Mouse (Mus musculus) lung, embryonic 15.5 days (tissue): ENCODE results near the gene Ppp2r5e. TPM values are rescaled to one million over a fixed set of nuclear protein-coding genes. Genes with fewer than 3 reads are reported as not detected.

ENCODE experiments used
- ATAC-seq: fragments of 200-750 bp; cut with Nextera tagmentation; 2 replicates; pipeline ENCODE4 v1.8.0; 2017; ENCODE audit warnings: moderate number of reproducible peaks, borderline replicate concordance; ENCODE audit not compliant: low FRiP score, low TSS enrichment; ENCODE audit errors: extremely low read depth
- H3K27ac ChIP-seq: fragments of 300-500 bp; sonication (generic); 2 replicates; pipeline ENCODE4 v1.5.1; 2015; ENCODE audit warnings: moderate library complexity, mild to moderate bottlenecking, inconsistent platforms
- H3K27me3 ChIP-seq: fragments of 300-500 bp; sonication (generic); 2 replicates; pipeline ENCODE4 v1.6.1; 2015; ENCODE audit warnings: inconsistent platforms
- H3K36me3 ChIP-seq: fragments of 300-500 bp; sonication (generic); 2 replicates; pipeline ENCODE4 v1.6.1; 2015; ENCODE audit warnings: inconsistent platforms
- H3K4me1 ChIP-seq: fragments of 300-500 bp; sonication (generic); 2 replicates; pipeline ENCODE4 v1.6.1; 2015; ENCODE audit warnings: inconsistent platforms
- H3K4me2 ChIP-seq: fragments of 300-500 bp; sonication (generic); 2 replicates; pipeline ENCODE4 v1.6.1; 2015; ENCODE audit warnings: inconsistent platforms, mild to moderate bottlenecking, moderate library complexity
- H3K4me3 ChIP-seq: fragments of 300-500 bp; sonication (generic); 2 replicates; pipeline ENCODE4 v1.5.1; 2015; ENCODE audit warnings: mild to moderate bottlenecking, inconsistent platforms
- H3K9ac ChIP-seq: fragments of 300-500 bp; sonication (generic); 2 replicates; pipeline ENCODE4 v1.6.1; 2015; ENCODE audit warnings: inconsistent platforms
- H3K9me3 ChIP-seq: fragments of 300-500 bp; sonication (generic); 2 replicates; pipeline ENCODE4 v1.6.1; 2016; ENCODE audit warnings: inconsistent platforms
- WGBS: fragments of 180-500 bp; shearing (Covaris S2); methylation state at CpG from one replicate; pipeline ENCODE4 v1.1.7; 2015; 5-methylcytosine and 5-hydroxymethylcytosine counted together
- polyA plus RNA-seq: library from polyadenylated mRNA; unstranded; fragments of >200 nt; fragmentation: Nextera tagmentation; extraction: Ambion mirVana; gene quantifications from 2 replicates; pipeline ENCODE4 v1.2.1, GENCODE M21; 2015

Ppp2r5e gene
- polyA plus RNA-seq, 1 experiment from 2014 or later = 13.3 TPM

GRCm38 (mm10) chr12:75547174-75547573, 48.9 kb downstream of the Ppp2r5e start:
- WGBS = 70% methylated on average over 3 of the region's 3 CpGs
- 0 out of 2 replicates have a peak, but pooled peaks cover 5% of the 10 kb centered on the region for H3K4me1 ChIP-seq

GRCm38 (mm10) chr12:75546241-75546640, 49.8 kb downstream of the Ppp2r5e start:
- Histone ChIP-seq H3K9me3 (no peaks in the 10 kb centered on the region), H3K27me3 (no peaks in the 10 kb centered on the region), H3K27ac (no peak overlapping the region), H3K4me2 (no peak overlapping the region), H3K4me3 (no peak overlapping the region), H3K9ac (no peak overlapping the region), H3K4me1 (0 out of 2 replicates have a peak, but pooled peaks cover 5% of the 10 kb centered on the region), H3K36me3 (no peaks in the 10 kb centered on the region)
- no peak for ATAC-seq
- 81% methylated on average over 5 of the region's 5 CpGs for WGBS

More at GRCm38 (mm10) chr12:75547174-75547573, 48.9 kb downstream of the Ppp2r5e start:
- H3K4me3 ChIP-seq = no peak overlapping the region
- H3K27ac ChIP-seq = no peak overlapping the region
- no peak for ATAC-seq
- no peaks in the 10 kb centered on the region for H3K27me3 ChIP-seq
- no peak overlapping the region for H3K9ac ChIP-seq
- no peaks in the 10 kb centered on the region for H3K9me3 ChIP-seq
- H3K36me3 ChIP-seq = no peaks in the 10 kb centered on the region
- no peak overlapping the region for H3K4me2 ChIP-seq

DNA sequence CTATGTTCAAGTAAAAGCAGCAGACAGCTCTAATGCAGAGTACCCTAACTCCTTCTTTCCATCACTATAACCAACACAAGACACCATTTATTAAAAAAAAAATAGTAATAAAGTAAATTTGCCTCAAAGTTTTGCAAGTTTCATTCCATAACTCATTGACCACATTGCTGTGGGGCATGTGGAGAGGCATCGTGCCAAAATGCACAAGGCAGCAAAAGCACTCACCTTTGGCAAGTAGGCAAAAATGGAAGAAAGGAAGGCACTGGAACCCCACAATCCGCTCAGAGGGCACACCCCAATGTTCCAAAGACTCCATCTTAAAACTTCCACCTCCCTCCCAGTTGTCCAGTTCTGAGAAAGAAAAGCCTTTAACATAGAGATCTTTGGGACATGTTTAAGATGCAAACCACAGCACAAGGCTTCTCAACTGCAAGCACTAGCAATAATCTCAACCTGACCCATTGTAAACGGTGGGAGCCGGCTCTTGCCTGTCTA, 50.6 kb downstream of the Ppp2r5e start:
- Histone ChIP-seq H3K9me3 (no peaks in the 10 kb centered on the region), H3K4me3 (no peak overlapping the region), H3K36me3 (no peaks in the 10 kb centered on the region), H3K9ac (no peak overlapping the region), H3K27me3 (no peaks in the 10 kb centered on the region), H3K4me2 (no peak overlapping the region), H3K4me1 (peaks cover 8% of the 10 kb centered on the region; the same call in 1 of the 2 replicates), H3K27ac (no peak overlapping the region)
- ATAC-seq = no peak
- WGBS = 92% methylated on average over 4 of the region's 4 CpGs

GRCm38 (mm10) chr12:75544666-75545065, 51.4 kb downstream of the Ppp2r5e start:
- H3K4me1 ChIP-seq = peaks cover 10% of the 10 kb centered on the region; the same call in 1 of the 2 replicates
- 76% methylated on average over 2 of the region's 2 CpGs for WGBS
- no peaks in the 10 kb centered on the region for H3K27me3 ChIP-seq
- H3K4me3 ChIP-seq = no peak overlapping the region
- no peak for ATAC-seq
- no peak overlapping the region for H3K9ac ChIP-seq
- H3K36me3 ChIP-seq = no peaks in the 10 kb centered on the region
- H3K4me2 ChIP-seq = no peak overlapping the region
- H3K27ac ChIP-seq = no peak overlapping the region
- no peaks in the 10 kb centered on the region for H3K9me3 ChIP-seq

GRCm38 (mm10) chr12:75544259-75544658, 51.8 kb downstream of the Ppp2r5e start:
- no peaks in the 10 kb centered on the region for H3K9me3 ChIP-seq
- H3K4me1 ChIP-seq = peaks cover 10% of the 10 kb centered on the region; the same call in 1 of the 2 replicates
- H3K36me3 ChIP-seq = no peaks in the 10 kb centered on the region
- H3K27ac ChIP-seq = no peak overlapping the region
- WGBS = 65% methylated on average over 2 of the region's 2 CpGs
- no peak for ATAC-seq
- no peak overlapping the region for H3K4me2 ChIP-seq
- H3K9ac ChIP-seq = no peak overlapping the region
- no peak overlapping the region for H3K4me3 ChIP-seq
- no peaks in the 10 kb centered on the region for H3K27me3 ChIP-seq

- no peak for ATAC-seq
Measured at GRCm38 (mm10) chr12:75543346-75543745, 52.7 kb downstream of the Ppp2r5e start.

DNA sequence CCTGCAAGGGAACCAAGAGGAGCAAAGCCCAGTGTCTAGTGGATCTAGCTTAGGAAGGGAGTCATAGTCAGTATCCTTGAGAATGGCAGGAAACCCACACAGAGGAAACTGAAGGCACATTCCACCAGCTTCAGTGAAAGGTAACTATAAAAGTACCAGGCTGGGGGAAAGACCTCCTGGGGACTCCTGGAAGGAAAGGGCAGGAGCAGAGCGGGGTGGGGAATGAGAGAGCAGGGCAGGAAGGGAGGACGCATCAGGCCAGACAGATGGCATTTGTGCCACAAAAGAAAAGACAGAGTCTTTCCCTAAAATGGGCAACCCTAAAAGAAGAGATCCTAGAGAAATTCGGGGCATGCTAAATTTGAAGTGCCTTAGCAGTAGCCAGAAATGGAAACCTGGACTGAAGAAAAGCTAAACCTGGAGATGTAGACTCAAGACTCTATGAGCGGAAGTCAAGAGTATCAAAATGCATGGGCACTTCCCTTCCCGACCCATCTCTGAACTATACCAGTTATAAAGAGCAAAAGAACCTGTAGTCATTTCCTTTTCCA, 55.3 kb downstream of the Ppp2r5e start:
- no peaks in the 10 kb centered on the region for H3K27me3 ChIP-seq
- no peak overlapping the region for H3K9ac ChIP-seq
- no peak for ATAC-seq
- no peak overlapping the region for H3K27ac ChIP-seq
- H3K4me3 ChIP-seq = no peak overlapping the region
- no peaks in the 10 kb centered on the region for H3K9me3 ChIP-seq
- H3K36me3 ChIP-seq = no peaks in the 10 kb centered on the region
- 77% methylated on average over 5 of the region's 5 CpGs for WGBS
- no peak overlapping the region for H3K4me2 ChIP-seq
- H3K4me1 ChIP-seq = peaks cover 21% of the 10 kb centered on the region

More at GRCm38 (mm10) chr12:75543346-75543745, 52.7 kb downstream of the Ppp2r5e start:
- no peaks in the 10 kb centered on the region for H3K36me3 ChIP-seq
- no peaks in the 10 kb centered on the region for H3K27me3 ChIP-seq
- H3K9ac ChIP-seq = no peak overlapping the region
- H3K9me3 ChIP-seq = no peaks in the 10 kb centered on the region
- H3K4me1 ChIP-seq = peaks cover 10% of the 10 kb centered on the region; the same call in 1 of the 2 replicates
- H3K4me2 ChIP-seq = no peak overlapping the region
- 66% methylated on average over 3 of the region's 3 CpGs for WGBS
- H3K27ac ChIP-seq = no peak overlapping the region
- no peak overlapping the region for H3K4me3 ChIP-seq

GRCm38 (mm10) chr12:75539228-75539627, 56.8 kb downstream of the Ppp2r5e start:
- H3K27ac ChIP-seq = no peak overlapping the region
- H3K9me3 ChIP-seq = no peaks in the 10 kb centered on the region
- WGBS = 76% methylated on average over 3 of the region's 3 CpGs
- H3K9ac ChIP-seq = no peak overlapping the region
- H3K4me3 ChIP-seq = no peak overlapping the region
- ATAC-seq = no peak
- H3K4me2 ChIP-seq = no peak overlapping the region
- peaks cover 21% of the 10 kb centered on the region for H3K4me1 ChIP-seq
- no peaks in the 10 kb centered on the region for H3K27me3 ChIP-seq
- no peaks in the 10 kb centered on the region for H3K36me3 ChIP-seq

DNA sequence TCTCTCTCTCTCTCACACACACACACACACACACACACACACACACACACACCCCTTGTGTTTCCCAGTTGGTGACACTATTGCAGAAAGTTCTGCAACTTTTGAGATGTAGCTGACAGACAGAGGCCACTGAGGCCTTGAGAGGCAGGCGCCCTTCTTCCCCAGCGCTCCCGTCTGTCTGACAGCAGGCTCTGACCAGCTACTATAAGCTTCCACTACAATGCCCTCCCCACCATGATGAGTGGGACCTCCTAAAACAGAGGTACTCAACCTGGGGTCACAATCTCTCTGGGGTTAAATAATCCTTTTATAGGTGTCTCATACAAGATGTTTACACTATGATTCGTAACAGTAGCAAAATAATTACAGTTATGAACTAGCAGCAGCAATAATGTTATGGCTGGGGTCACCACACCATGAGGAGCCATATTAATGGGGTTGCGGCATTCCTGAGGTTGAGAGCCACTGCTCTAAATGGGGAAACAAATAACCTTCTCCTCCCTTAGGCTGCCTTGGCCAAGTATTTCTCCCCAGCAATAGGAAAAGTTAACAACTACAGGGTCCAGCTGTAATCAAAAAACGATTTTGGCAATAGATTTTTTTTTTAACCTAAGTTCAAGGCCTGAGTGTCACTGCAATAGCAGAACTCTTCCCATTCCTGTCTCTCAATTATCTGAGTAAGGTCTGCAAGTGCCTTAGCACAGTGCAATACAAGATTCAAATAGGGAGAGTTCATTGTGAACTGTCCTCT, 58.2 kb downstream of the Ppp2r5e start:
- Histone ChIP-seq H3K9ac (no peak overlapping the region), H3K9me3 (no peaks in the 10 kb centered on the region), H3K27me3 (no peaks in the 10 kb centered on the region), H3K4me1 (peaks cover 16% of the 10 kb centered on the region), H3K27ac (no peak overlapping the region), H3K4me2 (no peak overlapping the region), H3K4me3 (no peak overlapping the region), H3K36me3 (no peaks in the 10 kb centered on the region)
- ATAC-seq = no peak
- WGBS = 71% methylated on average over 6 of the region's 6 CpGs

- H3K27ac ChIP-seq = no peak overlapping the region
- WGBS = 53% methylated on average over 7 of the region's 7 CpGs
- no peak for ATAC-seq
- no peak overlapping the region for H3K9ac ChIP-seq
- no peaks in the 10 kb centered on the region for H3K9me3 ChIP-seq
- H3K4me2 ChIP-seq = no peak overlapping the region
- no peaks in the 10 kb centered on the region for H3K36me3 ChIP-seq
- peaks cover 16% of the 10 kb centered on the region for H3K4me1 ChIP-seq
- H3K27me3 ChIP-seq = no peaks in the 10 kb centered on the region
- H3K4me3 ChIP-seq = no peak overlapping the region
Measured at GRCm38 (mm10) chr12:75537019-75537672, 58.9 kb downstream of the Ppp2r5e start.

DNA sequence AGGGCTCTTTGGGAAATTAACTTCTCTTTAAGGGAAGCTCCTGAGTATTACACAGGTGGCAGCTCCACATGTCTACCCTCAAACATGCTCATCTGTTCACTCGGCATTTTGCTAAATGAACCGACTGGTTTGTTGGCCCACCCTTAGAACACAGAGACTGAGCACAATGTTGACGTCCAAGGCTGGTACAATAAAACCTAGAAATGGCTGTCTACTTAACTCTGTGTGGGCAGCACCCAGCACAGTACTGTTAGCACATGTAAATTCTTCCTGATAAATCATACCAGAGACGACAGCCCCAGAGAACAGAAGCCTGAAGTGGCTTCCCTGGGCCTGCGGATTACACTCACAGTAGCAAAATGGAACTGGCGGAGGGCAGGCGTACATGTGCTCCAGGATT, 59.5 kb downstream of the Ppp2r5e start:
- no peaks in the 10 kb centered on the region for H3K36me3 ChIP-seq
- H3K9ac ChIP-seq = no peak overlapping the region
- no peaks in the 10 kb centered on the region for H3K27me3 ChIP-seq
- ATAC-seq = no peak
- 83% methylated on average over 7 of the region's 7 CpGs for WGBS
- no peak overlapping the region for H3K27ac ChIP-seq
- no peaks in the 10 kb centered on the region for H3K9me3 ChIP-seq
- H3K4me1 ChIP-seq = peaks cover 16% of the 10 kb centered on the region
- H3K4me2 ChIP-seq = no peak overlapping the region
- H3K4me3 ChIP-seq = no peak overlapping the region

- H3K36me3 ChIP-seq = no peaks in the 10 kb centered on the region
- H3K27me3 ChIP-seq = no peaks in the 10 kb centered on the region
- H3K4me3 ChIP-seq = no peak overlapping the region
- no peak overlapping the region for H3K4me2 ChIP-seq
- no peak overlapping the region for H3K9ac ChIP-seq
- no peaks in the 10 kb centered on the region for H3K9me3 ChIP-seq
- ATAC-seq = no peak
- H3K27ac ChIP-seq = no peak overlapping the region
- peaks cover 15% of the 10 kb centered on the region for H3K4me1 ChIP-seq
Measured at GRCm38 (mm10) chr12:75533145-75533544, 62.9 kb downstream of the Ppp2r5e start.
